Comparison of ENCODE assay signal across 8 mouse cellular contexts in the genomic region with DNA sequence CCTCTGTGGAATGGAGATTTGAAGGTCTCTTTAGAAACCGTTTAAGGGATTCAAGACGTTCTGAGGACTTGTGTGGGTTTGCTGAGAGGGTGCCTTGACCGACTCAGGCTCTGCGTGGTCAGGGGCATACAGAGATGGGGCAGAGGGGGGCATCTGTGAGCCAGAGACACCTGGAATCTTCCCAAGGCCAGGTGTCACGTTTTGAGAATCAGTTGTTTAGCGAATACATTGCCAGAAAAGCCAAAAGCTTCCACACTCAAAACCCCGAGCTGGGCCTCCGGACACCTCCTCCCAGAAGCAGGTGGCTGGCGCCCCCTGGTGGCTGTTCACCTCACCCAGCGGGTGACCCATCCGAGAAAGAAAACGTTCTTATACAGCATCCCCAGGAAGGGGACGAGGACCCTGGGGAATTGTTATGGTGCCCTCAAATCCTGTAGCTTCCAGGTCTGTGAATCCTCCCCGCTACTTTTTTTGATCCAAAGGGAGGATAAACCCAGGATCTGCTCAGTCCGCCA. TPM values are rescaled to one million over a fixed set of nuclear protein-coding genes. Genes with fewer than 3 reads are reported as not detected.
DNase-seq lines count a peak whose midpoint lies in the region; ATAC-seq and TF ChIP-seq lines count a peak whose summit lies in the region.

No protein-coding gene starts in this region.

- no peak for TF ChIP-seq POLR2A in myocyte (IDR thresholded peaks at IDR 0.05; ENCODE audit: insufficient read length, low read depth)

- H3K79me2 ChIP-seq in myocyte (ENCODE audit: control insufficient read depth, insufficient read depth), result no peaks in the 10 kb centered on the region

- no peak overlapping the region; the same call in 1 of the 2 replicates for H3K9ac ChIP-seq in forebrain, embryonic 15.5 days (replicated peaks)
- H3K9ac ChIP-seq in intestine, embryonic 14.5 days (ENCODE audit: low read length), result no peak overlapping the region
- 0 out of 2 replicates have a peak overlapping the region, but pooled peaks have one; percentile 14 for H3K9ac ChIP-seq in limb, embryonic 13.5 days

- peak; percentile 49; the same call in 1 of the 2 replicates for ATAC-seq in cerebellum, adult (ENCODE audit: insufficient number of reproducible peaks, low FRiP score, low TSS enrichment)
- ATAC-seq in forebrain, embryonic 15.5 days (replicated peaks), result no peak
- ATAC-seq in intestine, embryonic 14.5 days (replicated peaks; ENCODE audit: low FRiP score, low TSS enrichment, low read depth), result 0 out of 2 replicates have a peak, but pooled peaks have one; percentile 54
- no peak; the same call in 1 of the 2 replicates for ATAC-seq in limb, embryonic 13.5 days (ENCODE audit: low FRiP score, low read depth)

- no peaks in the 10 kb centered on the region for H3K9me3 ChIP-seq in forebrain, embryonic 15.5 days
- H3K9me3 ChIP-seq in intestine, embryonic 14.5 days (ENCODE audit: control insufficient read depth, low read length), result peaks cover 7% of the 10 kb centered on the region; the same call in 1 of the 2 replicates
- peaks cover 9% of the 10 kb centered on the region; the same call in 1 of the 2 replicates for H3K9me3 ChIP-seq in limb, embryonic 13.5 days

- H3K4me3 ChIP-seq in forebrain, embryonic 15.5 days, result no peak overlapping the region
- H3K4me3 ChIP-seq in intestine, embryonic 14.5 days (ENCODE audit: low read depth, low read length), result no peak overlapping the region
- H3K4me3 ChIP-seq in limb, embryonic 13.5 days, result no peak overlapping the region
- no peak overlapping the region for H3K4me3 ChIP-seq in myocyte

- no peaks in the 10 kb centered on the region for H3K36me3 ChIP-seq in forebrain, embryonic 15.5 days
- no peaks in the 10 kb centered on the region for H3K36me3 ChIP-seq in intestine, embryonic 14.5 days (ENCODE audit: control insufficient read depth, insufficient read depth, low read length)
- no peaks in the 10 kb centered on the region for H3K36me3 ChIP-seq in limb, embryonic 13.5 days
- no peaks in the 10 kb centered on the region for H3K36me3 ChIP-seq in myocyte (ENCODE audit: control insufficient read depth, insufficient read depth)
- no peaks in the 10 kb centered on the region for H3K36me3 ChIP-seq in splenic B cell, adult 2 months (ENCODE audit: control insufficient read depth, insufficient read depth, low read length, poor library complexity, severe bottlenecking)

- WGBS in forebrain, embryonic 15.5 days, result 15% methylated on average over 15 of the region's 15 CpGs
- 12% methylated on average over 15 of the region's 15 CpGs for WGBS in intestine, embryonic 14.5 days
- WGBS in limb, embryonic 13.5 days, result 14% methylated on average over 15 of the region's 15 CpGs

- peaks cover 4% of the 10 kb centered on the region; the same call in 1 of the 2 replicates for H3K4me1 ChIP-seq in forebrain, embryonic 15.5 days
- no peaks in the 10 kb centered on the region for H3K4me1 ChIP-seq in intestine, embryonic 14.5 days (replicated peaks; ENCODE audit: control insufficient read depth, insufficient read depth, low read length)
- peaks cover 10% of the 10 kb centered on the region; the same call in 1 of the 2 replicates for H3K4me1 ChIP-seq in limb, embryonic 13.5 days

- DNase-seq in left cerebral cortex, adult 18-20 months (ENCODE audit: low spot score in 2 of 2), result peak; percentile 64 to 75
- no peak for DNase-seq in left cerebral cortex, adult 11 months (ENCODE audit: low spot score)
- DNase-seq in intestine, embryonic 14.5 days (ENCODE audit: low spot score), result peak; percentile 96
- peak; percentile 88 for DNase-seq in splenic B cell, adult 2 months (ENCODE audit: low read depth, low spot score)

- H3K27ac ChIP-seq in forebrain, embryonic 15.5 days (replicated peaks), result no peak overlapping the region
- no peak overlapping the region for H3K27ac ChIP-seq in intestine, embryonic 14.5 days (ENCODE audit: low read depth)
- H3K27ac ChIP-seq in limb, embryonic 13.5 days, result no peak overlapping the region

- H3K4me2 ChIP-seq in forebrain, embryonic 15.5 days (replicated peaks), result peak overlapping the region; percentile 10; the same call in 1 of the 2 replicates
- peak overlapping the region; percentile 7; the same call in 1 of the 2 replicates for H3K4me2 ChIP-seq in intestine, embryonic 14.5 days (ENCODE audit: low read length)
- peak overlapping the region; percentile 17 for H3K4me2 ChIP-seq in limb, embryonic 13.5 days (replicated peaks)
- peak overlapping the region; percentile 31 for H3K4me2 ChIP-seq in myocyte (ENCODE audit: low read depth)

- no peak overlapping the region for H3ac ChIP-seq in myocyte (ENCODE audit: control insufficient read depth, insufficient read length)

- H3K27me3 ChIP-seq in forebrain, embryonic 15.5 days, result no peaks in the 10 kb centered on the region
- H3K27me3 ChIP-seq in intestine, embryonic 14.5 days (replicated peaks; ENCODE audit: control insufficient read depth, insufficient read depth, low read length), result no peaks in the 10 kb centered on the region; the same call in 1 of the 2 replicates
- H3K27me3 ChIP-seq in limb, embryonic 13.5 days, result no peaks in the 10 kb centered on the region
- H3K27me3 ChIP-seq in myocyte (ENCODE audit: control insufficient read depth, insufficient read depth, insufficient read length), result peaks cover 6% of the 10 kb centered on the region
- no peaks in the 10 kb centered on the region for H3K27me3 ChIP-seq in splenic B cell, adult 2 months (ENCODE audit: control insufficient read depth, insufficient read depth, low read length, poor library complexity, severe bottlenecking)

TF ChIP-seq in myocyte, 11 proteins besides CTCF, POLR2A, EP300 and RAD21:
- TF ChIP-seq REST (IDR thresholded peaks at IDR 0.05; ENCODE audit: insufficient read depth, insufficient read length) (no peak), MAX (IDR thresholded peaks at IDR 0.05; ENCODE audit: low read depth) (no peak), POLR2AphosphoS2 (IDR thresholded peaks at IDR 0.05; ENCODE audit: insufficient read length, low read depth) (no peak), CEBPB (IDR thresholded peaks at IDR 0.05; ENCODE audit: insufficient read depth, poor library complexity, severe bottlenecking) (no peak), TCF3 (IDR thresholded peaks at IDR 0.05; ENCODE audit: insufficient read length, low read depth) (no peak), USF1 (IDR thresholded peaks at IDR 0.05; ENCODE audit: low read depth) (no peak), SRF (IDR thresholded peaks at IDR 0.05; ENCODE audit: control insufficient read depth, insufficient read length, low read depth) (no peak), MYOG (IDR thresholded peaks at IDR 0.05; ENCODE audit: control insufficient read depth in 1 of 3, insufficient read depth in 1 of 3, insufficient read length in 2 of 3, low read depth in 2 of 3) (no peak), E2F4 (IDR thresholded peaks at IDR 0.05; ENCODE audit: insufficient read depth) (no peak), TCF12 (IDR thresholded peaks at IDR 0.05; ENCODE audit: insufficient read depth, poor library complexity, severe bottlenecking) (no peak), MYOD1 (IDR thresholded peaks at IDR 0.05; ENCODE audit: control insufficient read depth in 1 of 3, insufficient read length in 2 of 3, low read depth in 2 of 3) (no peak)

RNA-seq across cellular contexts. Expression of a gene that starts 15.4 kb away (rescaled TPM):
- 10 to 100 TPM; 23.5 to 25.2 TPM for total RNA-seq in left cerebral cortex, adult 18-20 months (2021)
- 4.9 and 5.1 TPM in 2 replicates for polyA plus RNA-seq in forebrain, embryonic 15.5 days (2015; fragmentation: Nextera tagmentation; extraction: Ambion mirVana)
- polyA plus RNA-seq in intestine, embryonic 14.5 days (2014; fragmentation: Nextera tagmentation; extraction: Ambion mirVana), result 41.9 and 46.1 TPM in 2 replicates
- 221 and 237 TPM in 2 replicates for polyA plus RNA-seq in limb, embryonic 13.5 days (2015; fragmentation: Nextera tagmentation; extraction: Ambion mirVana)
- 62.0 TPM for polyA plus RNA-seq in myocyte (2012; fragmentation: generic; extraction: Trizol)

RNA-seq across cellular contexts. Expression of a gene that starts 16.7 kb away (rescaled TPM):
- 10 to 100 TPM; 26.3 to 27.5 TPM for total RNA-seq in left cerebral cortex, adult 18-20 months (2021)
- polyA plus RNA-seq in forebrain, embryonic 15.5 days (2015; fragmentation: Nextera tagmentation; extraction: Ambion mirVana), result 1.8 TPM in 2 replicates
- 4.0 and 4.7 TPM in 2 replicates for polyA plus RNA-seq in intestine, embryonic 14.5 days (2014; fragmentation: Nextera tagmentation; extraction: Ambion mirVana)
- polyA plus RNA-seq in limb, embryonic 13.5 days (2015; fragmentation: Nextera tagmentation; extraction: Ambion mirVana), result 2.5 TPM in 2 replicates
- not detected for polyA plus RNA-seq in myocyte (2012; fragmentation: generic; extraction: Trizol)

RNA-seq across cellular contexts. Expression of a gene that starts 43.1 kb away (rescaled TPM):
- total RNA-seq in left cerebral cortex, adult 18-20 months (2021), result 100 to 1,000 TPM; 128 to 130 TPM
- 87.4 and 94.1 TPM in 2 replicates for polyA plus RNA-seq in forebrain, embryonic 15.5 days (2015; fragmentation: Nextera tagmentation; extraction: Ambion mirVana)
- 108 and 110 TPM in 2 replicates for polyA plus RNA-seq in intestine, embryonic 14.5 days (2014; fragmentation: Nextera tagmentation; extraction: Ambion mirVana)
- 96.3 and 98.5 TPM in 2 replicates for polyA plus RNA-seq in limb, embryonic 13.5 days (2015; fragmentation: Nextera tagmentation; extraction: Ambion mirVana)
- polyA plus RNA-seq in myocyte (2012; fragmentation: generic; extraction: Trizol), result 163 TPM

RNA-seq across cellular contexts. Expression of a gene that starts 43.4 kb away (rescaled TPM):
- 10 to 100 TPM; 46.8 to 51.8 TPM for total RNA-seq in left cerebral cortex, adult 18-20 months (2021)
- polyA plus RNA-seq in forebrain, embryonic 15.5 days (2015; fragmentation: Nextera tagmentation; extraction: Ambion mirVana), result 57.6 and 58.7 TPM in 2 replicates
- polyA plus RNA-seq in intestine, embryonic 14.5 days (2014; fragmentation: Nextera tagmentation; extraction: Ambion mirVana), result 44.0 and 46.3 TPM in 2 replicates
- 59.8 and 60.2 TPM in 2 replicates for polyA plus RNA-seq in limb, embryonic 13.5 days (2015; fragmentation: Nextera tagmentation; extraction: Ambion mirVana)
- 29.3 TPM for polyA plus RNA-seq in myocyte (2012; fragmentation: generic; extraction: Trizol)

Comparison
In these comparisons a context has a peak if more than half of its experiments do, and no peak if none do; other contexts are left out.
1. ATAC-seq: peak in cerebellum, adult (single experiment) and intestine, embryonic 14.5 days (single experiment); none in forebrain, embryonic 15.5 days (single experiment) and limb, embryonic 13.5 days (single experiment).
2. Peak in every context shown above with its lines, with median percentiles within 50 percentile points of each other: H3K4me2 ChIP-seq.